Mouse (Mus musculus) neural tube, embryonic 15.5 days (tissue): ENCODE measurements around the gene Afap1l2. TPM values are rescaled to one million over a fixed set of nuclear protein-coding genes. Genes with fewer than 3 reads are reported as not detected.
A peak's percentile ranks its signal among the peaks of the same experiment; 100 is the strongest.

Experiments
- ATAC-seq: fragments of 200-750 bp; cut with Nextera tagmentation; 2 replicates; pipeline ENCODE4 v1.8.0; 2017; ENCODE audit warnings: mild to moderate bottlenecking, moderate TSS enrichment, moderate library complexity; ENCODE audit not compliant: low FRiP score
- H3K27ac ChIP-seq: fragments of 300-500 bp; sonication (generic); replicated peaks from 2 replicates; pipeline ENCODE4 v1.5.1; 2015; ENCODE audit warnings: mild to moderate bottlenecking, inconsistent platforms
- H3K27me3 ChIP-seq: fragments of 300-500 bp; sonication (generic); replicated peaks from 2 replicates; pipeline ENCODE4 v1.6.1; 2015; ENCODE audit warnings: inconsistent platforms
- H3K36me3 ChIP-seq: fragments of 300-500 bp; sonication (generic); 2 replicates; pipeline ENCODE4 v1.6.1; 2015; ENCODE audit warnings: inconsistent platforms
- H3K4me1 ChIP-seq: fragments of 300-500 bp; sonication (generic); 2 replicates; pipeline ENCODE4 v1.6.1; 2015; ENCODE audit warnings: inconsistent platforms
- H3K4me2 ChIP-seq: fragments of 300-500 bp; sonication (generic); 2 replicates; pipeline ENCODE4 v1.6.1; 2015; ENCODE audit warnings: inconsistent platforms, mild to moderate bottlenecking, moderate library complexity
- H3K4me3 ChIP-seq: fragments of 300-500 bp; sonication (generic); replicated peaks from 2 replicates; pipeline ENCODE4 v1.5.1; 2015; ENCODE audit warnings: mild to moderate bottlenecking, inconsistent platforms
- H3K9ac ChIP-seq: fragments of 300-500 bp; sonication (generic); replicated peaks from 2 replicates; pipeline ENCODE4 v1.6.1; 2015; ENCODE audit warnings: mild to moderate bottlenecking, inconsistent platforms
- H3K9me3 ChIP-seq: fragments of 300-500 bp; sonication (generic); replicated peaks from 2 replicates; pipeline ENCODE4 v1.6.1; 2016; ENCODE audit warnings: inconsistent platforms
- WGBS: fragments of 180-500 bp; shearing (Covaris S2); methylation state at CpG from one replicate; pipeline ENCODE4 v1.1.7; 2015; ENCODE audit warnings: mixed read lengths; 5-methylcytosine and 5-hydroxymethylcytosine counted together
- polyA plus RNA-seq: library from polyadenylated mRNA; unstranded; fragments of >200 nt; fragmentation: Nextera tagmentation; extraction: Ambion mirVana; gene quantifications from 2 replicates; pipeline ENCODE4 v1.2.1, GENCODE M21; 2015

Afap1l2 gene
- polyA plus RNA-seq, 1 experiment from 2014 or later, result 12.3 TPM

GRCm38 (mm10) chr19:56972768-56973167 is 35.3 kb downstream of the Afap1l2 start:
- 90% methylated on average over 2 of the region's 2 CpGs for WGBS
- Histone ChIP-seq H3K4me2 (no peak overlapping the region), H3K4me3 (no peak overlapping the region), H3K4me1 (peaks cover 15% of the 10 kb centered on the region; the same call in 1 of the 2 replicates), H3K27me3 (no peaks in the 10 kb centered on the region), H3K9me3 (no peaks in the 10 kb centered on the region), H3K36me3 (no peaks in the 10 kb centered on the region), H3K9ac (no peak overlapping the region), H3K27ac (no peak overlapping the region)
- no peak for ATAC-seq

DNA sequence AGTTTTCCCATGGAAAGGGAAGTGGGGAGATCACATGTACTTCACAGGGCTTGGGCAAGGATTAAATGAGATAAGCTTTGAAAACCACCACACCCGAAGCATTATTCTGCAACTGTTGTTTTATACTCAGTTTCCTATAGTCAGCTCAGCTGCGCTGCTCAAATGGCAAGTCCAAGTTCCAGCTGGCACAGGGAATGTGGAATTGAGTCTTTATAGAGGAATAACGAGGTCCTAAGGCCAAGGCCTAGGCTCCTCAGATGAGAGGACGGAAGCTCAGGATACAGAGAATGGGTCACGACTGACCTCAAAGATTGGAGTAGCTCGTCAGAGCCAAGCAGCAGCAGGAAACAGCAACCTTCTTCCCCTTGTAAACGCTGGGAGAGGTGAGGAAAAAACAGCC is 36.7 kb downstream of the Afap1l2 start:
- Histone ChIP-seq H3K27me3 (no peaks in the 10 kb centered on the region), H3K9ac (no peak overlapping the region), H3K4me3 (no peak overlapping the region), H3K27ac (no peak overlapping the region), H3K9me3 (no peaks in the 10 kb centered on the region), H3K4me1 (peaks cover 2% of the 10 kb centered on the region; the same call in 1 of the 2 replicates), H3K4me2 (no peak overlapping the region), H3K36me3 (no peaks in the 10 kb centered on the region)
- 85% methylated on average over 7 of the region's 7 CpGs for WGBS
- ATAC-seq, result no peak

DNA sequence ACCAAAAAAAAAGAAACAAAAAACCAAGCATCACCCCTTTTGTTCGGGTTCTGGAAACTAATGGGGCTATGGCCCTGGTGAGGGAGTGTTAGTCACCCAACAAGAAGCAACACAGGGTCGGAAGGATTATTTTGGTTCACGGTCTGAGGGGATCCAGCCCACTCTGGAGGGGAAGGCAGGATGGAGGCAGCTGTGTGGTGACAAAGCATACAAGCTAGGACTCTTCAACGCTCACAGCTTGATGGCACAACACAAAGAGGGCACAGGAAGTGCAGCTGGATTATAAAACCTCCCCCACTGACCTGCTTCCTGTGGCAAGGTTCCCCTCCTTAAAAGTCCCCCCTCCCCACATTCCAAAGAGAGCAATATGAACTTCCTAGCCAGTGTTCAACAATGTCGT is 44.2 kb downstream of the Afap1l2 start:
- Histone ChIP-seq H3K27ac (no peak overlapping the region), H3K9me3 (no peaks in the 10 kb centered on the region), H3K27me3 (no peaks in the 10 kb centered on the region), H3K4me2 (no peak overlapping the region), H3K4me3 (no peak overlapping the region), H3K36me3 (no peaks in the 10 kb centered on the region), H3K9ac (no peak overlapping the region), H3K4me1 (no peaks in the 10 kb centered on the region)
- ATAC-seq, result no peak
- WGBS, result 56% methylated on average over 5 of the region's 5 CpGs

DNA sequence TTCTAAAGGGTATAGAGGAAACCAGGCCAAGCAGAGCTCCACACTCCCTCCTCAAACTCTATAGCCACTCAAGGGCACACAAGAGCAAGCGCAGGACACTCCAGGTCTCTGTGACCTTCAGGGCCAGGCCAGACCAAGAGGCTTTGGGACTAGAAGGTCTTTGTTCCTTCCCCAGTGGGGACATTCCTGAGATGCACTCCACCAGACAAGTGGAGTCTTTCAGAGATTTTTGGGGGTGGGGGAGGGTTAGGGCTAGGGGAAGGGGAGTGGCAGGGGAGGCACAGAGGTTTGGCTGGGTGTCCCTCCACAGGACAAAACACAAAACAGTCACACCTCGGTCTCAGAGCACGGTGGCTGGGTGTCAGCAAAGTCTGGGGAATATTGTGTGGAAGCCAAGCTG is 48.4 kb downstream of the Afap1l2 start:
- Histone ChIP-seq H3K9ac (no peak overlapping the region), H3K27ac (no peak overlapping the region), H3K27me3 (no peaks in the 10 kb centered on the region), H3K36me3 (no peaks in the 10 kb centered on the region), H3K4me2 (no peak overlapping the region), H3K4me3 (no peak overlapping the region), H3K4me1 (peaks cover 20% of the 10 kb centered on the region), H3K9me3 (no peaks in the 10 kb centered on the region)
- 80% methylated on average over 3 of the region's 3 CpGs for WGBS
- ATAC-seq, result no peak

GRCm38 (mm10) chr19:56959057-56959456 is 49.0 kb downstream of the Afap1l2 start:
- H3K27me3 ChIP-seq, result no peaks in the 10 kb centered on the region
- H3K4me2 ChIP-seq, result no peak overlapping the region

DNA sequence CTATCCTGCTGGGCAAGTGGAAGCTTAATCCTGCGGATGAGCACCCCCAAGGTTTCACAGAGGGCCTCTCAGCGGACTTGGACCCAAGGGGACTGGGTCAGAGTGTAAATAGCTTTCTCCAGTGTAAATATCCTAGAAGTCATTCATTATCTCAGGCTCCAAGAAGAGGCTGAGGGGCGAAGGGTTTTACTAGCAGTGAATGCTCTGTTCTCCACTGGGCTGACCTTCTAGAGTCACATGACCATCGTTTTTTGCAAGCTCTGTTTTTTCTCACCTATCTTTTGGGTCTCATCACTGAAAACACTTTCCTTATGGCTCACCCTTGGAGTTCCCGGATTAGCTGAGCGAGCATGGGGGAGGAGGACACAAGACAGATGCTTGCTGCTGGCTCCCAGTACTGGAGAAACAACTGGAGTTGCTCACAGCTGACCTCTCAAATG is 49.4 kb downstream of the Afap1l2 start:
- Histone ChIP-seq H3K27me3 (no peaks in the 10 kb centered on the region), H3K36me3 (no peaks in the 10 kb centered on the region), H3K4me1 (peaks cover 20% of the 10 kb centered on the region), H3K4me3 (no peak overlapping the region), H3K4me2 (no peak overlapping the region), H3K27ac (0 out of 2 replicates have a peak overlapping the region, but pooled peaks have one; percentile 28), H3K9ac (no peak overlapping the region), H3K9me3 (no peaks in the 10 kb centered on the region)
- WGBS, result 69% methylated on average over 6 of the region's 6 CpGs
- ATAC-seq, result no peak

More at GRCm38 (mm10) chr19:56959057-56959456, 49.0 kb downstream of the Afap1l2 start:
- no peak for ATAC-seq
- 0 out of 2 replicates have a peak overlapping the region, but pooled peaks have one; percentile 28 for H3K27ac ChIP-seq
- no peak overlapping the region for H3K9ac ChIP-seq
- H3K4me1 ChIP-seq, result peaks cover 20% of the 10 kb centered on the region
- 82% methylated on average over 2 of the region's 2 CpGs for WGBS
- no peaks in the 10 kb centered on the region for H3K9me3 ChIP-seq
- no peak overlapping the region for H3K4me3 ChIP-seq
- H3K36me3 ChIP-seq, result no peaks in the 10 kb centered on the region

DNA sequence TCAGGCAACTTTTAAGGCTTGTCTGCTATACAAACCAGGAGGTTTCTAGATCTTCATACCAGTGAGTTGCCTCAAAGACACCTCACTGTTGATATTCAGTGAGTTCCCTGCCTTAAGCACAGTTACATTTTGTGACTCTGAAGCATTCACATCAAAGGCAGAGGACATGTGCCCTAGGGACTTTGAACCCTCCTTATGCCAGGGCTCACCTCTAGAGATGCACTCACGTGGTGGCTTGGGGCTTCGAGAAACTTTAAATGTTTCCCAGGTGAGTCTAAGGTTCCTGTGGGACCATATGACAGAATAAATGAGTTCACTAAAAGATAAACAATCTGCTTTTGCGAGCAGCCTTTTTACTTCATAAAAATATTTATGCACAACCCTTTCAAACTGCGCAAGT is 50.0 kb downstream of the Afap1l2 start:
- no peak overlapping the region for H3K27ac ChIP-seq
- H3K4me1 ChIP-seq, result peaks cover 20% of the 10 kb centered on the region
- no peaks in the 10 kb centered on the region for H3K9me3 ChIP-seq
- no peak overlapping the region for H3K4me2 ChIP-seq
- no peak overlapping the region for H3K9ac ChIP-seq
- no peak for ATAC-seq
- H3K27me3 ChIP-seq, result no peaks in the 10 kb centered on the region
- no peaks in the 10 kb centered on the region for H3K36me3 ChIP-seq
- no peak overlapping the region for H3K4me3 ChIP-seq
- WGBS, result 72% methylated on average over 4 of the region's 4 CpGs

DNA sequence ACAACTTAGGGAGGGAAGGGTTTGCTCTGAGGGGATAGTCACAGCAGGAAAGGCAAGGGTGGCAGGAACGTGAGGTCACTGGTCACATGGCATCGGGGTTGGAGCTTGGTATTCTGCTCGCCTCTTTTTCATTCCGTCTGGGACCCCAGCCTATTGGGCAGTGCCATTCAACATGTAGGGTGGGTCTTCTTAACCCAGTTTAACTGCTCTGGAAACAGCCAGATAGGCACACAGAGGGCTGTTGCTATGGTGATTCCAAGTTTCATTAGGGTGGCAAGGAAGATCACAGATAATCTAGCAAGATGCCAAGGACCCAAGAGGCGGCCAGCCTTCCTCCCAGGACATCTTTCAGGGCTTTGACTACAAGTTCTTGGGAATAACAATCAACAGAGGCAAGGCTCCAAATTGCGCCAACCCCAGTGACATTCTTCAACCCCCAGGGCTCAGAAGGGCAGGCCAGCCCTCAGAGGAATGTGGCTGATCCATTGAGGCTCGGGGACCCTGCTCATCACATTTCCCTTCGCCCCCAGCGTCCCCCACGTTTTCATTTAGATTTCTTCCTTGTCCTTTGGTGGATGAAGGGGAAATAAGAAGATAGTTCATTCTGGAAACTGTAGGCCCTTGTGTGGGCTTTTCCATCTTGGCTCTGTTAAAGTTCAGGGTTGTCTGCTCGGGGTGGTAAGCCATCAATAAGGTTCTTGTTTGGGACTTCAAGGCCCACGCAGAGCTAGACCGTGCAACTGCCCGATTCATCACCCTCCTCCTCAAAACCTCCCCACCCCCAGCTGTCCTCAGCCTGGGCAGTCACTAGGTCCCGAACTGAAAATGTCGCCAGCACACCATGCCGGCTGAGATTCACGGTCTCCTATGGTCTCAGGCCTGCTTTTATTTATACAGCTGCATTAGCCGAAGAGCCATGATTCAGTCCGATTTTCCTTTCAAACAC is 52.2 kb downstream of the Afap1l2 start:
- H3K27me3 ChIP-seq, result no peaks in the 10 kb centered on the region
- H3K36me3 ChIP-seq, result no peaks in the 10 kb centered on the region
- H3K4me1 ChIP-seq, result peaks cover 20% of the 10 kb centered on the region
- no peak overlapping the region for H3K4me2 ChIP-seq
- no peaks in the 10 kb centered on the region for H3K9me3 ChIP-seq
- peak overlapping the region; percentile 43 for H3K27ac ChIP-seq
- ATAC-seq, result no peak; the same call in 1 of the 2 replicates
- no peak overlapping the region for H3K9ac ChIP-seq
- 75% methylated on average over 20 of the region's 20 CpGs for WGBS
- no peak overlapping the region for H3K4me3 ChIP-seq

DNA sequence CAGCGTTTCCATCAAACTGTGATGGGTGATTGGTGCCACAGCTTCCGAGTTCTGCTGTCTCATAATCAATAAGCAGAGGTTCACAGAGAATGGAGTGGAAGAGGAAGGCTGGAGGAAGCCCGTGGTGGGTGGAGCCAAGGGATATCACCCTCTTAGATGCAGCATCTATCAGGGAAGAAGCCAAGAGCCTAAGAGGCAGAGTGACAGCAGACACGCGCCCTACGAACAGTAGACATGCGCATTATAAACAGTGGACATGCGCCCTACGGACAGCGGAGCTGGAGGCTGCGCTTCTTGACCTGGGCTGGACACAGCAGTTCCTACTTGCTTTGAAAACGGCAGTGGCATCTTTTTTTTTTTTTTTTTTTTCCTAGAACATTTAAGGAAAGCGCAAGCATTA is 53.2 kb downstream of the Afap1l2 start:
- Histone ChIP-seq H3K4me3 (no peak overlapping the region), H3K9me3 (no peaks in the 10 kb centered on the region), H3K27me3 (no peaks in the 10 kb centered on the region), H3K4me1 (peaks cover 20% of the 10 kb centered on the region), H3K27ac (no peak overlapping the region), H3K4me2 (no peak overlapping the region), H3K36me3 (no peaks in the 10 kb centered on the region), H3K9ac (no peak overlapping the region)
- ATAC-seq, result no peak
- WGBS, result 94% methylated on average over 13 of the region's 13 CpGs

GRCm38 (mm10) chr19:56953856-56954255 is 54.2 kb downstream of the Afap1l2 start:
- Histone ChIP-seq H3K27ac (no peak overlapping the region), H3K4me2 (no peak overlapping the region), H3K9me3 (no peaks in the 10 kb centered on the region), H3K9ac (no peak overlapping the region), H3K4me3 (no peak overlapping the region), H3K27me3 (no peaks in the 10 kb centered on the region), H3K36me3 (no peaks in the 10 kb centered on the region), H3K4me1 (peaks cover 21% of the 10 kb centered on the region)
- ATAC-seq, result no peak
- WGBS, result 83% methylated on average over 4 of the region's 4 CpGs

DNA sequence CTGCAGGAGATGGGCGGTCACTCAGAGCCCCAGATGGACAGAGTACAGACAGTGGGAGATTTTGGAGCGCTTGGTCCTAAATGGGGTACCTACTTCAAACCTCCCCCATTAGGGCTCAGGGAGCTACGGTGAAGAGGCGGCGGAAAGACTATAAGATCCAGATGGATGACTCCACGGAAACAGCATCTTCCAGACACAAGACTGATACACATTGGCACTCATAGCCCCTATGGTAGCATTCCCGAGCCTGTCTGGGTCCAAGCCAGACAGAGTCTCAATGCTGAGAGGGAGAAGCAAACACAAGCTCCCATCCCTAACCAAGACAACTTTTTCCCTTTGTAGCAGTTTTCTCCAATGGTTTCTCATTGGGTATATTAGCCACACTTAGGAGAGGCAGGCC is 57.2 kb downstream of the Afap1l2 start:
- H3K4me2 ChIP-seq, result no peak overlapping the region
- 66% methylated on average over 7 of the region's 7 CpGs for WGBS
- no peaks in the 10 kb centered on the region for H3K9me3 ChIP-seq
- no peak for ATAC-seq
- H3K27me3 ChIP-seq, result no peaks in the 10 kb centered on the region
- H3K4me3 ChIP-seq, result no peak overlapping the region
- peaks cover 20% of the 10 kb centered on the region for H3K4me1 ChIP-seq
- H3K36me3 ChIP-seq, result no peaks in the 10 kb centered on the region
- H3K9ac ChIP-seq, result no peak overlapping the region
- H3K27ac ChIP-seq, result no peak overlapping the region

- Histone ChIP-seq H3K4me2 (no peak overlapping the region), H3K36me3 (no peaks in the 10 kb centered on the region), H3K9ac (no peak overlapping the region), H3K4me1 (peaks cover 19% of the 10 kb centered on the region), H3K9me3 (no peaks in the 10 kb centered on the region), H3K4me3 (no peak overlapping the region), H3K27ac (no peak overlapping the region), H3K27me3 (no peaks in the 10 kb centered on the region)
- no peak for ATAC-seq
- WGBS, result 78% methylated on average over 8 of the region's 8 CpGs
Observed at GRCm38 (mm10) chr19:56949868-56950267, 58.2 kb downstream of the Afap1l2 start.
